Mouse (Mus musculus): ENCODE data around the gene Stkld1. TPM values are rescaled to one million over a fixed set of nuclear protein-coding genes. Genes with fewer than 3 reads are reported as not detected.

Stkld1 gene
- total RNA-seq, 2 experiments from 2014 or later: not detected

- Histone ChIP-seq H3K4me3 (no peak overlapping the region), H3K27ac (peak overlapping the region; percentile 12; the same call in 1 of the 2 replicates)
- intact Hi-C loops (cut with DNase I): no loop called here
- TF ChIP-seq CTCF (IDR thresholded peaks at IDR 0.05): no peak
- no peak for DNase-seq
These were observed 12.1 kb upstream of the Stkld1 start for GRCm38 (mm10) chr2:26921784-26922183.

- intact Hi-C loops (cut with DNase I): no loop called here
- TF ChIP-seq CTCF (IDR thresholded peaks at IDR 0.05): no peak
- H3K27ac ChIP-seq: peak overlapping the region; percentile 35
- no peak overlapping the region for H3K4me3 ChIP-seq
- peak; percentile 50 for DNase-seq
These were observed 5.9 kb upstream of the Stkld1 start for GRCm38 (mm10) chr2:26927745-26928476.

DNA sequence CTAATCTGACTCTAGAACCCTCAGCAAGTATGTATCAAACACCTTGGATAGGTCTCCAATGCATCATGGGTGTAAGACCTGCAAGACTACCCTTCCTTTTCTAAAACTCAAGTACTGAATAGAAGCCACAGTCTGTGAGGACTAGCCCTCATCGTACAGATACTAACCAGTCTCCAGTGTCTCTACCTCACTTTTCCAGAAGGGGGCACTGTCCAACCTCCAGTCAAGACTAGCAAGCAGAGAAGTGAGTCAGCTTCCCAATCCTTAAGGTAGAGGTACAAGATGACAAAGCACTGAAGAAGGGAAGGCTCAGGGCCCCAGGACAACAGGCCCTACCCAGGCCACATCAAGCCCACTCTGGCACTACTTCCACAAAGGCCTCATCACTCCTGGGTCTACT lies 3.5 kb upstream of the Stkld1 start:
- TF ChIP-seq CTCF (IDR thresholded peaks at IDR 0.05): peak; percentile 75
- intact Hi-C loops (cut with DNase I): loop anchor here (1.0 kb wide), 1 partner anchor 108 kb away; no protein-coding TSS in a partner anchor
- Histone ChIP-seq H3K27ac (peak overlapping the region; percentile 56), H3K4me3 (peak overlapping the region; percentile 36)
- peak; percentile 66 for DNase-seq

GRCm38 (mm10) chr2:26932473-26933303 lies 1.2 kb upstream of the Stkld1 start:
- no peak for DNase-seq
- peak overlapping the region; percentile 98 for H3K27ac ChIP-seq
- TF ChIP-seq CTCF (IDR thresholded peaks at IDR 0.05): no peak
- H3K4me3 ChIP-seq: peak overlapping the region; percentile 100
- intact Hi-C loops (cut with DNase I): loop anchor here (2.0 kb wide), 1 partner anchor 22 kb away; the partner anchor contains the start of genes Med22 and Rpl7a

DNA sequence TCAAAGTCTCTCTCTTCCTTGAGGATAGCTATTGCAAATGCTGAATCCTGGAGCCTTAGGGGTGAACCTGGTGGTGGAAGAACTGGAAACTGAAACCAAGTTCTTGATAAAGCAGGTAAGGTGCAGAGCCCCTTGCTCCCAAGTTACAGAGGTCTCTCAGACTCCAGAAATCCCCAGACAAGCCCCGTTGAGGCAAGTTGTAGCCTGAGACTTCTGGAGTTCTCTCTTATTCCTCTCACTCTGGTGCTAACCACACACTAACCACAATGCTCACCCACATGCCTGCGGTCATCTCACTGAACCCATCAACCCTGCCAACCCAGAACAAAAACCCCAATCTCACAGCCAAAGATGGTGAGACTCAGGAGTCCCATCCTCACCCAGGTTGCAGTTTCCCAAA lies 1.4 kb downstream of the Stkld1 start:
- TF ChIP-seq CTCF (IDR thresholded peaks at IDR 0.05): no peak
- H3K27ac ChIP-seq: no peak overlapping the region
- no peak for DNase-seq
- intact Hi-C loops (cut with DNase I): loop anchor here (5.0 kb wide), 1 partner anchor 72 kb away; the partner anchor contains the start of gene Cacfd1
- H3K4me3 ChIP-seq: no peak overlapping the region

- TF ChIP-seq CTCF (IDR thresholded peaks at IDR 0.05): no peak
- Histone ChIP-seq H3K4me3 (no peak overlapping the region), H3K27ac (no peak overlapping the region)
- intact Hi-C loops (cut with DNase I): loop anchor here (5.0 kb wide), 1 partner anchor 71 kb away; the partner anchor contains the start of gene Cacfd1
- no peak for DNase-seq
These were observed 2.6 kb downstream of the Stkld1 start for GRCm38 (mm10) chr2:26936425-26936824.

DNA sequence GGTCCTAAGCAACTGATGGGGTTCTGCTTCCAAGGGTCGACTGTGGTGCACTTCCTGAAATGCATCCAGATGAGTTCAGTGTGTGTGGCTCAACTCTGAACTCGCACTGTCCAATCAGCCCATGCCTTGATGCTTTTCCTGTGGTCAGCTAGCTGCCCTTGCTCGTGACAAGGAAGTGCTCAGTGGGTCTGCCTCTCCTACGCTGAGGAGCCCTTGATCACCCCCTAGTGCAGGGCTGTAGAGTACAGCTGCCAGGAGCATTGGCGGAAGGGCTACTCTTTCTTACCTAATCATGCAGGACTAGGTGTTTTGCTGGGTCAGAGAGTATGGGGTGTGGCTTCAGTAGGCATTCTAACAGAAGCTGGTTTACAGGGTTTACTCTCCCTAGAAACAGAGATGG lies 7.7 kb downstream of the Stkld1 start:
- Histone ChIP-seq H3K4me3 (no peak overlapping the region), H3K27ac (no peak overlapping the region)
- DNase-seq: no peak
- TF ChIP-seq CTCF (IDR thresholded peaks at IDR 0.05): no peak
- intact Hi-C loops (cut with DNase I): no loop called here

DNA sequence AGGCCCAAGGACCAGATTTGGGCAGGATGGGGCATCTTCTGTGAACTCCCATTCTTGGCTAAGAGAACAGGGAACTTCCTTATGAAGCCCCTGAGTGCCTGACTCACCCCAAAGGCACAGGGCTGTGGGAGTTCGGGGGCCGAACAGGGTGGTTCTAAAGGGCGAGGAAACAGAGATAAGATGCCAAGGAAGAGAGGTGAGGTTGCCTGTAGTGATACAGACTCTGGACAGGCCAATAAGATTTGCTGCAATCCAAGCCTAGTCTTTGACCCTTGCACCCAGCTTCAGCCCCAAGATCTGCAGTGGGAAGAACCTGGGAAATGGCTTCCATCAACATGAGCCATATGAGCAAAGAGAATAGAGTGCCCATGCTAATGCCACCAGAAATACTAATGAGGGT lies 9.4 kb downstream of the Stkld1 start:
- no peak overlapping the region for H3K27ac ChIP-seq
- no peak for TF ChIP-seq CTCF (IDR thresholded peaks at IDR 0.05)
- intact Hi-C loops (cut with DNase I): no loop called here
- no peak for DNase-seq
- H3K4me3 ChIP-seq: no peak overlapping the region

DNA sequence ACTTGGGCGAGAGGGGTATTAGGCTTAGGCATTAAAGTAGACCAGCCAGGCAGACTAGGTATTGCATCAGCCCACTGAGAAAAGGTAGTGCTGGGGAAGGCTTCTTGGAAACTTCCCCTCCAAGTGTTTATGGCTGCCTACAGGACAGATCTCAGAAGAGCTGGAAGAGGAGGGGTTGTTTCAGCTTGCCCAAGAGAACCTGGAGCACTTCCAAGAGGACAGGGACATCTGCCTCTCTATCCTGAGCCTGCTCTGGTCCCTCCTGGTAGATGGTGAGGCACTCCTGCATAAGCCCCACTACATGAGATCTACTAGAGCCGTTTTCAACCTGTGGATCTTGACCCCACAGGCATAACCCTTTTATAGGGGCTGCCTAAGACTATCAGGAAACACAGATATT lies 16.6 kb downstream of the Stkld1 start:
- intact Hi-C loops (cut with DNase I): no loop called here

GRCm38 (mm10) chr2:26951346-26951905 lies 17.6 kb downstream of the Stkld1 start:
- H3K4me3 ChIP-seq: no peak overlapping the region
- no peak for DNase-seq
- intact Hi-C loops (cut with DNase I): no loop called here
- TF ChIP-seq CTCF (IDR thresholded peaks at IDR 0.05): no peak
- H3K27ac ChIP-seq: no peak overlapping the region

More for the DNA sequence above, 16.6 kb downstream of the Stkld1 start:
- no peak overlapping the region for H3K27ac ChIP-seq
- TF ChIP-seq CTCF (IDR thresholded peaks at IDR 0.05): no peak
- no peak for DNase-seq
- H3K4me3 ChIP-seq: no peak overlapping the region

DNA sequence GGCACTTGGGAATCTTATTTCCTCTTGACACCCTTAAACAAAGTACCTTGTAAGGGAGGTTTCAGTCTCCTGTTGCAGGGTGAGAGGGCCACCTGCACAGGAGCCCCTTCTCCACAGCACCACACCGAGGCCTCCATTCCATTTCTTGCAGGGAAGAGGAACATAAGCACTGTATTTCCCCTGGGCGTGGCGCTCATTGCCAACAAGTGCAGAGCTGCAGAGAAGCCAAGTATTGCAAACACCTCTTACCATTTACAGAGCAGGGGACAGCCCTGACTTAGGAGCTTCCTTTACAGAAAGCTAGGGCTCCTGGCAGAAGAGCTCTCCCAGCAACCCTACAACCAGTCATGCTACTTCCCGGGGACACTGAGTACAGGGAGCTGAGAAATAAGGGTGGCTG lies 18.3 kb downstream of the Stkld1 start:
- no peak for TF ChIP-seq CTCF (IDR thresholded peaks at IDR 0.05)
- Histone ChIP-seq H3K27ac (no peak overlapping the region), H3K4me3 (no peak overlapping the region)
- intact Hi-C loops (cut with DNase I): no loop called here
- no peak for DNase-seq

- Histone ChIP-seq H3K4me3 (no peak overlapping the region), H3K27ac (no peak overlapping the region)
- TF ChIP-seq CTCF (IDR thresholded peaks at IDR 0.05): no peak
- DNase-seq: no peak
- intact Hi-C loops (cut with DNase I): no loop called here
These were observed 19.0 kb downstream of the Stkld1 start for GRCm38 (mm10) chr2:26952866-26953265.
